ENCODE assay signal across 8 mouse cellular contexts in the genomic region with DNA sequence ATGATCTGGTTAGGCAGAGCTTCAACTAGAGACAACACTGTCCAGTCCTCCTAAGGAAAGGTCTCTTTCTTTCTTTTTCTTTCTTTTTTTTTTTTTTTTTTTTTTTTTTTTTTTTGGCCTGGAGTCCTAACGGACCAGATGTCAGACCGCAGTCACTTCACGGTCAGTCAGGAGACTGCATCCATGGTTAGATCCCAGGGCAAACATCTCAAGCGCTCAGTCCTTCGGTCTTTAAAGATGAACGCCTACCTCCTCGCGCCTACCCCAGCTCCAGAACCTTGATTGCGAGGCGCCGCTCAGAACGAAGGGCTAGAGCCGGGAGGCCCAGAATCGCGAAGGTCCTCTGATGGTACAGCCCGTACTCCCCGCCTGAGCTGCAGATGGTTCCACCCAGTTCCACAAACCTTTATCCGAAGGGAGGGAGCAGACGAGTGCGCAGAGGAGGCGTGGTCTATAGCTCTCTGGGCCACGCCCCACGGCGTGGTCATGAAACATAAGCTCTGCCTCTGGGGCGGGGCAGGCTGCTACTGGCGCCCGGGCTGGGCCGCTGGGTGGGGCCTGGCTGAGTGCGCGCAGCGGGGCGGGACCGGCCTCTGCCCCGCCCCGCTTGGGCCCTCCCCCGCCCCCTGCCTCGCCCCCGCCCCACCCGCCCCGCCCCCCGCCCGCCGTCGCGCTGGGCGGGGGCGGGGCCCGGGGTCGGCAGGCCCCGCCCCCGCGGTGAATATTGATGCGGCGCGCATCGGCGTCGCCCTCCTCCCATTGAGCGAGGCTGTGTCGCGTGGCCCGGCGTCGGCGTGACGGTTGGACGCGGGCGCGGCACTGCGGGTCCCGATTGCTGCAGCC. TPM values are rescaled to one million over a fixed set of nuclear protein-coding genes. Genes with fewer than 3 reads are reported as not detected.
DNase-seq lines count a peak whose midpoint lies in the region; ATAC-seq and TF ChIP-seq lines count a peak whose summit lies in the region.

Gene Pknox1 (plus strand): TSS at position 720 of the 843 bp plus-strand sequence.

- peak; percentile 95 for ATAC-seq in heart, embryonic 15.5 days (replicated peaks; ENCODE audit: insufficient number of reproducible peaks, insufficient read depth, low FRiP score, low read depth)
- ATAC-seq in liver, embryonic 14.5 days (ENCODE audit: insufficient read depth), result peak; percentile 90
- peak; percentile 94 for ATAC-seq in neural tube, embryonic 11.5 days (ENCODE audit: insufficient read depth, low FRiP score, low TSS enrichment)
- ATAC-seq in stomach, postnatal 0 days (ENCODE audit: low FRiP score, low TSS enrichment), result peak; percentile 96

- under 1% methylated on average over 45 of the region's 72 CpGs for WGBS in forebrain, embryonic 10.5 days
- under 1% methylated on average over 33 of the region's 72 CpGs for WGBS in heart, embryonic 15.5 days
- under 1% methylated on average over 59 of the region's 72 CpGs for WGBS in liver, embryonic 14.5 days (ENCODE audit: insufficient replicate concordance)
- under 1% methylated on average over 44 of the region's 72 CpGs for WGBS in neural tube, embryonic 11.5 days
- WGBS in stomach, postnatal 0 days, result under 1% methylated on average over 45 of the region's 72 CpGs

- peak within 1 kb of the TSS; percentile 81 for H3K4me3 ChIP-seq in forebrain, embryonic 10.5 days
- peak within 1 kb of the TSS; percentile 84 for H3K4me3 ChIP-seq in heart, embryonic 15.5 days
- H3K4me3 ChIP-seq in liver, embryonic 14.5 days (ENCODE audit: insufficient read depth in 1 of 2, low read depth in 2 of 2, low read length in 2 of 2), result peak within 1 kb of the TSS; percentile 73 to 78
- H3K4me3 ChIP-seq in neural tube, embryonic 11.5 days (ENCODE audit: low read depth, low read length), result peak within 1 kb of the TSS; percentile 84
- peak within 1 kb of the TSS; percentile 72 for H3K4me3 ChIP-seq in stomach, postnatal 0 days (ENCODE audit: low read depth, low read length)

- H3K4me1 ChIP-seq in forebrain, embryonic 10.5 days, result peaks cover 35% of the 10 kb centered on the region
- H3K4me1 ChIP-seq in heart, embryonic 15.5 days (replicated peaks), result peaks cover 35% of the 10 kb centered on the region
- H3K4me1 ChIP-seq in liver, embryonic 14.5 days (replicated peaks; ENCODE audit: control insufficient read depth in 2 of 2, insufficient read depth in 2 of 2, low read length in 1 of 2), result peaks cover 17 to 18% of the 10 kb centered on the region in 2 experiments
- peaks cover 25% of the 10 kb centered on the region for H3K4me1 ChIP-seq in neural tube, embryonic 11.5 days (ENCODE audit: control insufficient read depth, insufficient read depth, low read length)
- H3K4me1 ChIP-seq in stomach, postnatal 0 days (replicated peaks; ENCODE audit: control insufficient read depth, insufficient read depth), result peaks cover 9% of the 10 kb centered on the region

- H3K9ac ChIP-seq in heart, embryonic 15.5 days, result peak within 1 kb of the TSS; percentile 85
- H3K9ac ChIP-seq in liver, embryonic 14.5 days (replicated peaks), result peak within 1 kb of the TSS; percentile 87
- H3K9ac ChIP-seq in neural tube, embryonic 11.5 days (ENCODE audit: low read length), result peak within 1 kb of the TSS; percentile 86
- H3K9ac ChIP-seq in stomach, postnatal 0 days (ENCODE audit: low read length), result peak within 1 kb of the TSS; percentile 94

- DNase-seq in CD8-positive naive resting alpha-beta T cell, adult 2 months (ENCODE audit: low read depth in 2 of 2, low spot score in 2 of 2), result peak; percentile 99
- DNase-seq in c-Kit-positive CD71-negative TER-119-negative erythroid progenitor cells, embryonic 14.5 days (ENCODE audit: low read depth), result peak; percentile 99
- DNase-seq in forebrain, embryonic 10.5 days (ENCODE audit: extremely low spot score, low spot score), result peak; percentile 98
- peak; percentile 99 to 100 for DNase-seq in kidney, postnatal 25 days
- DNase-seq in liver, embryonic 14.5 days (ENCODE audit: low read depth in 3 of 3, low spot score in 3 of 3), result peak; percentile 99 to 100 (median 99)
- DNase-seq in neural tube, embryonic 11.5 days (ENCODE audit: low spot score), result peak; percentile 100
- peak; percentile 98 for DNase-seq in stomach, postnatal 0 days (ENCODE audit: low spot score)

- peak within 1 kb of the TSS; percentile 77 for H3K4me2 ChIP-seq in heart, embryonic 15.5 days
- H3K4me2 ChIP-seq in liver, embryonic 14.5 days (ENCODE audit: low read depth), result peak within 1 kb of the TSS; percentile 81
- H3K4me2 ChIP-seq in neural tube, embryonic 11.5 days (ENCODE audit: low read depth), result peak within 1 kb of the TSS; percentile 85
- peak within 1 kb of the TSS; percentile 72 for H3K4me2 ChIP-seq in stomach, postnatal 0 days (replicated peaks; ENCODE audit: low read depth)

- no peak for TF ChIP-seq EP300 in liver, embryonic 14.5 days (IDR thresholded peaks at IDR 0.05; ENCODE audit: low read depth)
- peak; percentile 59 for TF ChIP-seq EP300 in stomach, postnatal 0 days (optimal IDR thresholded peaks at IDR 0.05)

- H3K9me3 ChIP-seq in forebrain, embryonic 10.5 days, result no peaks in the 10 kb centered on the region
- no peaks in the 10 kb centered on the region for H3K9me3 ChIP-seq in heart, embryonic 15.5 days (replicated peaks)
- H3K9me3 ChIP-seq in liver, embryonic 14.5 days (ENCODE audit: control insufficient read depth, low read length), result no peaks in the 10 kb centered on the region
- H3K9me3 ChIP-seq in neural tube, embryonic 11.5 days (ENCODE audit: control insufficient read depth, low read length), result no peaks in the 10 kb centered on the region
- H3K9me3 ChIP-seq in stomach, postnatal 0 days (ENCODE audit: control insufficient read depth, low read length), result no peaks in the 10 kb centered on the region

- peaks cover 9% of the 10 kb centered on the region for H3K36me3 ChIP-seq in forebrain, embryonic 10.5 days (replicated peaks)
- H3K36me3 ChIP-seq in heart, embryonic 15.5 days, result no peaks in the 10 kb centered on the region
- no peaks in the 10 kb centered on the region; the same call in 1 of the 2 replicates for H3K36me3 ChIP-seq in liver, embryonic 14.5 days (replicated peaks; ENCODE audit: control insufficient read depth, insufficient read depth, low read depth)
- no peaks in the 10 kb centered on the region for H3K36me3 ChIP-seq in neural tube, embryonic 11.5 days (ENCODE audit: control insufficient read depth, insufficient read depth, low read length)
- no peaks in the 10 kb centered on the region for H3K36me3 ChIP-seq in stomach, postnatal 0 days (ENCODE audit: control insufficient read depth, insufficient read depth, low read length)

- no peak for TF ChIP-seq CTCF in liver, embryonic 14.5 days (IDR thresholded peaks at IDR 0.05; ENCODE audit: low read depth)
- TF ChIP-seq CTCF in stomach, postnatal 0 days (IDR thresholded peaks at IDR 0.05; ENCODE audit: low read depth), result 0 out of 2 replicates have a peak, but pooled peaks have one; percentile 4

- peak within 1 kb of the TSS; percentile 97 for H3K27ac ChIP-seq in forebrain, embryonic 10.5 days
- H3K27ac ChIP-seq in heart, embryonic 15.5 days, result peak within 1 kb of the TSS; percentile 99
- peak within 1 kb of the TSS; percentile 88 for H3K27ac ChIP-seq in liver, embryonic 14.5 days
- peak within 1 kb of the TSS; percentile 97 for H3K27ac ChIP-seq in neural tube, embryonic 11.5 days (ENCODE audit: low read depth, low read length)
- H3K27ac ChIP-seq in stomach, postnatal 0 days (replicated peaks), result peak within 1 kb of the TSS; percentile 98

- no peaks in the 10 kb centered on the region for H3K27me3 ChIP-seq in forebrain, embryonic 10.5 days (ENCODE audit: poor library complexity, severe bottlenecking)
- H3K27me3 ChIP-seq in heart, embryonic 15.5 days, result no peaks in the 10 kb centered on the region
- H3K27me3 ChIP-seq in liver, embryonic 14.5 days (ENCODE audit: control insufficient read depth, insufficient read depth, low read length), result no peaks in the 10 kb centered on the region
- H3K27me3 ChIP-seq in neural tube, embryonic 11.5 days (ENCODE audit: control insufficient read depth, insufficient read depth, low read length), result no peaks in the 10 kb centered on the region
- no peaks in the 10 kb centered on the region for H3K27me3 ChIP-seq in stomach, postnatal 0 days (ENCODE audit: control insufficient read depth, insufficient read depth, low read length)

RNA-seq across cellular contexts. Expression of gene Pknox1, which starts in this region (rescaled TPM):
- polyA plus RNA-seq in forebrain, embryonic 10.5 days (2016; fragmentation: Nextera tagmentation; extraction: Ambion mirVana), result 18.3 and 19.1 TPM in 2 replicates
- polyA plus RNA-seq in heart, embryonic 15.5 days (2015; fragmentation: Nextera tagmentation; extraction: Ambion mirVana), result 14.0 and 19.9 TPM in 2 replicates
- 5.5 and 7.0 TPM in 2 replicates for polyA plus RNA-seq in liver, embryonic 14.5 days (2012; rRNA removed)
- polyA plus RNA-seq in liver, embryonic 14.5 days (2014; fragmentation: Nextera tagmentation; extraction: Ambion mirVana), result 10.6 and 11.8 TPM in 2 replicates
- polyA plus RNA-seq in neural tube, embryonic 11.5 days (2014; fragmentation: Nextera tagmentation; extraction: Ambion mirVana), result 46.4 and 52.4 TPM in 2 replicates
- 9.5 and 9.8 TPM in 2 replicates for polyA plus RNA-seq in stomach, postnatal 0 days (2015; fragmentation: Nextera tagmentation; extraction: Ambion mirVana)

Comparison
In these comparisons a context has a peak if more than half of its experiments do, and no peak if none do; other contexts are left out.
1. Peak in every context shown above with its lines: DNase-seq, ATAC-seq, H3K4me3 ChIP-seq and H3K27ac ChIP-seq.